Mouse (Mus musculus): ENCODE measurements around the gene Slc16a11.

DNA sequence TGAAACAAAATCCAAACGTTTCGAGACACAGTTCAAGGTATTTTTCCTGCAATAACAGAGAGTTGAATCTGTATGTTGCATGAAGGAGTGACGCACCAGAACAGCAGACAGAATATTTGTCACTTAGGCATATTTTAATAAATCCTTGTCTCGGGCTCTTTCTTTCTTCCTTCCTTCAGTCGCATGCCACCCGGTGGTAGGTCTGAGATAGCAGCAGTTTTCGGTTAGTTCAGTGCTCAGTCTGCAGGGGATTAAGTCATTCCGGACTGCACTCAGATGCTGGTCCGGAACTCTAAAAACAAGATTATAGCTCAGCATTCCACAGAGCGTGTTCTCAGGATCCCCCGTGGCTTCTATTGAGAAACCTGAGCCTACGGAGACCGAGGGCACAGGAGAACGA, 33.2 kb upstream of the Slc16a11 start:
- TF ChIP-seq POLR2A (IDR thresholded peaks at IDR 0.05; ENCODE audit: insufficient read depth, low read depth, low read length) (no peak), CTCF (IDR thresholded peaks at IDR 0.05) (peak; percentile 61), EP300 (IDR thresholded peaks at IDR 0.05; ENCODE audit: insufficient read depth, low read depth, low read length) (no peak)

Data from heart, adult 2 months (tissue).